Mouse (Mus musculus): ENCODE data around the gene Rapgef2.
"Not testable (repeated sequence)": the region's sequence is repeated elsewhere in the genome, so short reads cannot be mapped to it uniquely, and the experiment has no call there.

Rapgef2 gene

GRCm38 (mm10) chr3:79203178-79203577, 83.1 kb downstream of the Rapgef2 start:
- DNase-seq (ENCODE audit: low spot score in 2 of 2) = no peak

GRCm38 (mm10) chr3:79202275-79203153, 83.8 kb downstream of the Rapgef2 start:
- peak in 1 of 2 experiments; percentile 48 for DNase-seq (ENCODE audit: low spot score in 2 of 2)

GRCm38 (mm10) chr3:79196708-79197437, 89.4 kb downstream of the Rapgef2 start:
- peak in 1 of 2 experiments; percentile 44 for DNase-seq (ENCODE audit: low spot score in 2 of 2)

- DNase-seq (ENCODE audit: low spot score in 2 of 2) = no peak
Measured at GRCm38 (mm10) chr3:79195280-79195679, 91.0 kb downstream of the Rapgef2 start.

GRCm38 (mm10) chr3:79194111-79194793, 92.1 kb downstream of the Rapgef2 start:
- no peak for DNase-seq (ENCODE audit: low spot score in 2 of 2)

GRCm38 (mm10) chr3:79193001-79193400, 93.3 kb downstream of the Rapgef2 start:
- no peak for DNase-seq (ENCODE audit: low spot score in 2 of 2)

GRCm38 (mm10) chr3:79191981-79192380, 94.3 kb downstream of the Rapgef2 start:
- no peak for DNase-seq (ENCODE audit: low spot score in 2 of 2)

- no peak for DNase-seq (ENCODE audit: low spot score in 2 of 2)
Measured at GRCm38 (mm10) chr3:79191471-79191870, 94.8 kb downstream of the Rapgef2 start.

- DNase-seq (ENCODE audit: low spot score in 2 of 2) = no peak
Measured at GRCm38 (mm10) chr3:79190377-79190776, 95.9 kb downstream of the Rapgef2 start.

- no peak for DNase-seq (ENCODE audit: low spot score in 2 of 2)
Measured at GRCm38 (mm10) chr3:79187912-79188311, 98.4 kb downstream of the Rapgef2 start.

GRCm38 (mm10) chr3:79182290-79182689, 104.0 kb downstream of the Rapgef2 start:
- no peak for DNase-seq (ENCODE audit: low spot score in 2 of 2)

- no peak for DNase-seq (ENCODE audit: low spot score in 2 of 2)
Measured at GRCm38 (mm10) chr3:79181248-79181991, 104.9 kb downstream of the Rapgef2 start.

GRCm38 (mm10) chr3:79180086-79180485, 106.2 kb downstream of the Rapgef2 start:
- DNase-seq (ENCODE audit: low spot score in 2 of 2) = no peak

- no peak for DNase-seq (ENCODE audit: low spot score in 2 of 2)
Measured at GRCm38 (mm10) chr3:79179499-79180053, 106.7 kb downstream of the Rapgef2 start.

GRCm38 (mm10) chr3:79178708-79179107, 107.6 kb downstream of the Rapgef2 start:
- no peak for DNase-seq (ENCODE audit: low spot score in 2 of 2)

GRCm38 (mm10) chr3:79178070-79178469, 108.2 kb downstream of the Rapgef2 start:
- no peak for DNase-seq (ENCODE audit: low spot score in 2 of 2)

GRCm38 (mm10) chr3:79177136-79177870, 109.0 kb downstream of the Rapgef2 start:
- no peak for DNase-seq (ENCODE audit: low spot score in 2 of 2)

GRCm38 (mm10) chr3:79174168-79174567, 112.1 kb downstream of the Rapgef2 start:
- DNase-seq (ENCODE audit: low spot score in 2 of 2) = no peak

GRCm38 (mm10) chr3:79173291-79173690, 113.0 kb downstream of the Rapgef2 start:
- no peak for DNase-seq (ENCODE audit: low spot score in 2 of 2)

GRCm38 (mm10) chr3:79171146-79171545, 115.2 kb downstream of the Rapgef2 start:
- not testable (repeated sequence) for DNase-seq (ENCODE audit: low spot score in 2 of 2)

Data from spleen, postnatal 14 days (tissue).